Mouse (Mus musculus) embryonic fibroblast, embryonic 13.5 days (primary cell): ENCODE measurements around the gene Bphl.
A peak's percentile ranks its signal among the peaks of the same experiment; 100 is the strongest.

Source experiments
- CTCF ChIP-seq: IDR thresholded peaks from 2 replicates; pipeline ENCODE4 v1.5.1; 2011; ENCODE audit warnings: mild to moderate bottlenecking, control low read depth, low read length, moderate library complexity, borderline replicate concordance; ENCODE audit not compliant: insufficient read depth
- POLR2A ChIP-seq: IDR thresholded peaks from 2 replicates; pipeline ENCODE4 v1.6.1; 2011; ENCODE audit warnings: low read depth, mild to moderate bottlenecking, control low read depth, low read length, moderate library complexity

DNA sequence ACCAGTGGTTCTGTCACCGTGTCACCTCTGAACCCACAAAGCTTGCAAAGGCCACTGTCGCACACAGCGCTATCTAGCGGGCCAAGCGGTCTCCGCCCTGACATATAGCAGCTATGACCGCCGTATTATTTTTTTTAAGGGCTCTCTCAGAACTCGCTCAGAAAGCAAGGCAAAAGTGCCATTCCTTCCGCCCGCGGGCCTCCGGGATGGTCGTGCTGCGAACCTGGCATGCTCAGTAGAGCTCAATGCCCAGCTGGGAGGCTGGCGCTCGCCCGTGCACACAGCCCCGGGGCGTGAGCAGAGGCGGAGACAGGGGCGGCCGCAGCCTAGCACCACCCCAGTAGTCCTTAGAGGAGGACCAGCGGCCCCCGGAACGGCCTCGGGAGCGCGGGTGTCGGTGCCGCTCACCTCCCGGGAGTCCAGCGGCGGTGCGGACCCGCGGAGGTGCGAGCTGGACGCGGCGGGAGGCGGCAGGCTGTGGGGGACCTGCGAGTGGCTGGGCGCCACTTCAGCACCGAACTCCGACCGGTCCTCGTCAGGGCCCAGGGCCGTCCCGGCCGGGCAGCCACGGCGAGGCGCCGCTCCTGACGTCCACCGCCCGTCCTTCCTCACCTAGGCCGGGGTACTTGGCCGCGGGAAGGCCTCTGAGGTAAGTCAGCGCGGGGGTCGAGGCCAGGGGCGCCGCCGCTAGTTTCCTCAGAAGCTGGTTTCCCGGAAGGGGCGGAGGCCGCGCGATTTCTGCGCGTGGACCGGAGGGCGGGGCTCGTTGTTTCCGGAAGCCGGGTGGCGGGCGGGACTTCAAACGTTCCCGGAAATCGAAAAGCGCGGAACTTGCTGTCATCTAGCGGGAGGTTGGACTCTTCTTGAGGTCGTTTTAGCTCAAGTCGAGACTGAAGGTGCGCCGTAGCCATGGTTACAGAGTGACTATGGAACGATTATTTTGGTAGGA is 35.1 kb upstream of the Bphl start, which contains the start of the genes Ripk1 and Serpinb6a:
- TF ChIP-seq CTCF (peak; percentile 28; the same call in 1 of the 2 replicates), POLR2A (peak; percentile 80)
